Mouse (Mus musculus) kidney, adult 2 months (tissue): ENCODE measurements around the gene Slc8a1.

Source experiments
- CTCF ChIP-seq: fragments of 200-500 bp; conservative IDR thresholded peaks from 2 replicates; pipeline ENCODE4 v1.5.1; 2011; ENCODE audit warnings: low read depth, mild to moderate bottlenecking, control low read depth, low read length, moderate library complexity, mixed read lengths; ENCODE audit not compliant: insufficient read depth, insufficient read length
- POLR2A ChIP-seq: fragments of 200-500 bp; IDR thresholded peaks from one replicate; pipeline ENCODE4 v1.6.1; 2011; ENCODE audit warnings: low read depth, low read length, control low read depth

GRCm38 (mm10) chr17:81391478-81391877 is 346.7 kb downstream of the Slc8a1 start:
- TF ChIP-seq POLR2A (no peak), CTCF (no peak)
